Mouse (Mus musculus) retina, postnatal 1 day (tissue): ENCODE measurements around the gene Prph.
A peak's percentile ranks its signal among the peaks of the same experiment; 100 is the strongest.
"Not testable (repeated sequence)": the region's sequence is repeated elsewhere in the genome, so short reads cannot be mapped to it uniquely, and the experiment has no call there.

Experiments used
- DNase-seq: peaks from one replicate; pipeline ENCODE4 v3.0.0-alpha.2; 2012

The Prph gene

DNA sequence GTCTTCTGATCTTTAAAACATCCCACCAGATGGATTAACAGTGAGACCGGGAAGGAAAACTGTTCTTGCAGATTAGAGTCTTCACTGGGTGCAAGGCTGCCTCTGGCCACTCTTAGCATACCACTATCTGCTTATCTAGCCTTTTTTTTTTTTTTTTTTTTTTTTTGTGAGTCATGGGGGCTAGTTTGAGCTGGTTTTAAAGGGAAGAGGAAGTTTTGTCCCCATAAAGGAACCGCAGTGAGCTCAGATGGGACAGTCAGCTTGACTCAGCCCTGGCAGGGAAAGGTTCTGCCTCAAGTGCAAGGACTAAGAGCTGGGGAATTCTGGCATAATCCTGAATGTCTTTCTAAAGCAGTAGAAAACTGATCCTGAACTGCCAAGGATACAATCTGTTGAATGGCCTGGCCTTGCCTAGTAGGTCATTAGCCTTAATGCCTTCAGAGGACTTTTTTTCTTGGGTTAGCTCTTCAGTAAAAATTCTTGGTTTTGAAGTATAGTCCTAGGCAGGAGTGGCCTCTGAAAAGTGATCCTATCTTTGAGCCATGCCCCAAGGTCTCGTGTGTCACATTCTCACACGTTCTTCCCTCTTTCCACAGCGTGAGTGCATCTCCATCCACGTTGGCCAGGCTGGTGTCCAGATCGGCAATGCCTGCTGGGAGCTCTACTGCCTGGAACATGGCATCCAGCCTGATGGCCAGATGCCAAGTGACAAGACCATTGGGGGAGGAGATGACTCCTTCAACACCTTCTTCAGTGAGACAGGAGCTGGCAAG, 21.3 kb upstream of the Prph start:
- DNase-seq: no peak

DNA sequence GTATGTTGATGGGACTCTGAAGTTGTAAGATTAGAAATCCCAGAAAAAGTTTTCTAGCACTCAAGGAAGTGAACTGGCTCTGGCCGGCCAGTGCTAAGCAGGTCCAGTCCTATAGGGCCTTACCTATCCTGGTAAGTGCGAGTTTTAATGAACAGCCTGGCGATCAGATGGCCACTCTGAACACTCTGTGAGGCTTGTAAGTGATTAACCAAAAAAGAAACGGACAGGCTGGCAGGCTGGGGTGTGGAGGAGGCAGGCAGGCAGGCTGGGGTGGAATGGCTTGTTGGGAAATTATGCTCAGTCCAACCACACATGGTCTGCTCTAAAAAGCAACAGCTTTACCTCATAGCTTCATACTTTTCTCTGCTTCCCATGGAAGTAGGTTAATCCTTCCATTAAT, 19.5 kb upstream of the Prph start:
- peak; percentile 23 for DNase-seq

DNA sequence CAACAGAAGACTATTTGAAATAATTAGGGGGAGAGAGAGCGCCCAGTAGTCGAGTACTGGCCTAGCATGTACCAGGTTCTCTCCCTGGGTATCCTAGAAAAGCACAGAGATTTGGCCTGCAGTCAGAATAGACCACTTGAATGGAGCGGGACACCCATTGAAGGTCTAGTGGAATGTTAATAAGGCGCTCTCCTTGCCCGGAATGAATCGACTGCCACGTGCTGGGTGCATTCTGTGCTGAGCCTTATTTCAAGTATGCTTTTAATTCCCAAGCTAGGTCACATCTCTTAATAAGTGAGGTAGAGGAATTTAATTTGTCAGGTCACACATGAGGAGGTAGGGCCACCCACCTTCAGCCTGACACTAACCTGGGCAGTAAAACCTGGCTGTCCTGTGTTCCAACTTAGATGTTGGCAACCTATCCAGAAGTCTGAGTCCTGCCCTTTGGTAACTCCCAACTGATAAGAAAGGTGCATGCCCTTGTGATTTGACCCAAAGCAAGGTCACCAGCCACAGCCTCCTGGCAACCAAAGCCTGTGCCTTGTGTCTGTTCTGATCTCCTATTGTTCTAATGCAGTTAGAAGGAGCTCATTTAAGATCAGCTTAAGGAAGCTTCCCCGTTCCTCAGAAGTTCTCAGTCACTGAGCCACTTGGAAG, 18.6 kb upstream of the Prph start:
- no peak for DNase-seq

DNA sequence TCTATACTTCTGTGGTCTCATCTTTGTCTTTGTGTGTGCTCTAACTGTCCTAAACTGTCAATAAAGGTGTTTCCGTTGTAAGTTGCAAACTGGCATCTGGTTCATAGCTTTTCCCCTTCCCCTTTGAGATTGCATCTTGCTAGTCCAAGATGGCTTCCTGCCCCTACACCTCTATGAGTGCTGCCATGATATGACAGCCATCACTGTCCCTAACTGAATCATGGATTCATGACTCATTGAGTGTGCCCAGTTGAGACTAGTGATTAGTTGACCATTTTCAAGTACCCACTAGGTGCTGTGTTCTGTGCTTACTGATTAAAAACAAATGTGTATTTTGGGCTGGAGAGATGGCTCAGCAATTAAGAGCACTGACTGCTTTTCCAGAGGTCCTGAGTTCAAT, 16.9 kb upstream of the Prph start:
- DNase-seq: no peak

DNA sequence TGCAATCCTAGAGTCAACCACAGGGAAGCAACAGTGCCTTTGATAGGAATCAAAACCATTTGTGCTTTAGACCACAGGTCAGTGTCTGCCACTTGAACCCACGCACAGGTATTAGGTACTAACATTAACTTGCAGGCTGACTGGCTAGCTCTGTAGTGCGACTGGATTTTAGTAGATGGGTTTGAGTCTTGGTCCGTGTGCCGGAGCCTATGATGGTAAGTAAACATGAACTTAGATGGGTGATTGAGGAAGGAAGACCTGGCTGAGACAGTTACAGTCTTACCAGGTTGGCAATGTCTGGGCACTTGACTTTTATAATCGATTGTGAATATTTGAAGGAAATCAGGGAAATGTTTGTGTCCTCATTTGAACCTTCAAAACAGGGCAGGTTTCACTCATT, 16.2 kb upstream of the Prph start:
- DNase-seq: no peak

DNA sequence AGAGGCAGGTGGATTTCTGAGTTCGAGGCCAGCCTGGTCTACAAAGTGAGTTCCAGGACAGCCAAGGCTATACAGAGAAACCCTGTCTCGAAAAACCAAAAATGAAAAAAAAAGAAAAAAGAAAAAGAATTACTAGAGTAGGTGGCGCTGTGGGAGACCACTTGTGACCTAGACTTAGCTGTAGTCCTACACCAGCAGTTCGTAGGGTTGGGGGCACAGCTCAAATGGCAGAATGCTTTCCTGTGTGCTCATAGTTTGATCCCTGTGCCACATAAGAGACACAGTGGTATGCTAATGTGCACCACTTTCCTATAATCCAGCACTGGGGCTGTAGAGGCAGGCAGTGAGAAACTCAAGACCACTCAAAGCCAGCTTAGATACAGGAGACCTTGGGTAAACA, 15.7 kb upstream of the Prph start:
- DNase-seq: no peak

DNA sequence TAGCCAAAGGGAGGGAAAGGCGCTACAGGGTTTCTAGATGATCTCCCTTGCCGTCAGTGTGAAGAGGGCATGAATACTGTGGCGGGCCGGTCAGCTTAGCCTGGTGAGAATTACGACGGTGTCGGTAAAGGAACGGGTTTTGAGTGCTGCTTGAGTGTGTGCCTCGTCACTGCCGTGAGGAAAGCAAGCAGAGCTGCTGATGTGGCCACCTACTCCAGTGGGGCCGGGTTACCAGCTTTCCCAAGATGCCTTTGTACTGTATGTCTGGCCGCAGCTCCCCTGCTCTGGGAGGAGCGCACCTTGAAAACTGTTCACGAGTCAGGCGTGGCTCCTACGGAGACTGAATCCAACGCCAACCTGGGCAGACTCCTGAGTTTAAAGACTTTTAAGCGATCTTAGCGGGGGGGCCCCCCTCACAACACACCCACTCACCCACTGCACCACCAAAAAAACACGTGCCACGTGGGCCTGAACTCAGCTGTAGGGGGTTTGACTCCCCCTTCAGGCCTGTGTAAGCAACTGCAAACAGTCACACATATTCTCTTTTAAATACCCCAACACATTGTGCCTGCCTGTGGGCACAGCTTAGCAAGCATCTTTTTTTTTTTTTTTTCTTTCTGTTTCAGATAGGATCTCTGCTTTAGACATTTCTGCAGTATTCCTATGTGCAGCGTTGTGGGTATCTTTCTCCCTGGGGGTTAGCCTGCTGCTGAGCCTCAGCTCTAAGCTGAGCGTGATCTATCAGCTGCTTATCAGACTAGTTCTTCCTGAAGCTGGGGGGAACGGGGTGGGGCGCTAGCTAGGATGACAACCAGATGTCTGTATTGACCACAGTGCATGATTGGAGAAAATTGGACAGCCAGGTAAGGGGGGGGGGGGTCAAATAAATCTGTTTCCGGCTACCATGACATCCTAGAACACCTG, 14.7 kb upstream of the Prph start:
- peak; percentile 23 for DNase-seq

DNA sequence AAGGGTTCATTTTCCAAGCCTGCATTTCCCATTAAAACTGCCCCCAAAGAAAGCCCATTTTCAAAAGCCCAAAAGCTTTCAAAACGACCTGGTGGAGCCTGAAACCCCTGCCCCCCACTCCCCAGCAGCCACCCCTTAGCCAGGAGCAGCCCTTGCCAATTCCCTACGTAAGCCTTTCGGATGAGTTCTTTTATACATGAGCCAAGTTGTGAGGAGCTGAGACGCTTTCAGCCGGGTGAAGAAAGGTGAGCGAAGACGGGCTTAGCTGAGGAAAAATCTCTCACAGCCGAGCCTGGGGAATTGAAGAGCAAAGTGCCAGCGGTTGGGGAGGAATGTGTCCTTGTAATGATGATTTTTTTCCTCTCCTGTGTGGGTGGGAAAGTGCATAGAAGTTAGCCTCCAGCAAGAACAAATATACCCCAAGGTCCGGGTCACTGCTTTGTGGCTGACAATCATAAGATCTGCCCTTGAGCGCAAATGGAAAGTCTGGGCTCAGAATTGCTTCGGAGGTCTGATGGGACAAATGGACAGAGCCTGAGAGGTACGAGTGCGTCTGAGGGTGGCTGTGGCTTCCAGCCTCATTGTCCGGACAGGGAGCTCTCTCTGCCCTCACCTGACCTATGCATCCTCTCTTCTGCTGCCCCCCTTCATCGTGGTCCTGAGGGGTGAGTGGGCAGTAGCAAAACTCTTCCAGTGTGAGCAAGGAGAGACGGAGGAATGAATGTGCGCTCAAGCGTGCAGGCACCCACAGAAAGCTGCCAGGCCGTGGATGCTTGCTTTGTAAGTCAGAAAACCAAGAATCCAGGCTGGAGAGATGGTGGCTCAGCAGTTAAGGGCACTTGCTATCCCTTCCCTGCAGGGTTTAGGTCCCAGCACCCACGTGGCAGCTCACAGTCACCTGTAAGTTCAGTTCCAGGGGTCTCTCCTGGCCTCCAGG, 13.8 kb upstream of the Prph start:
- DNase-seq: peak; percentile 26

DNA sequence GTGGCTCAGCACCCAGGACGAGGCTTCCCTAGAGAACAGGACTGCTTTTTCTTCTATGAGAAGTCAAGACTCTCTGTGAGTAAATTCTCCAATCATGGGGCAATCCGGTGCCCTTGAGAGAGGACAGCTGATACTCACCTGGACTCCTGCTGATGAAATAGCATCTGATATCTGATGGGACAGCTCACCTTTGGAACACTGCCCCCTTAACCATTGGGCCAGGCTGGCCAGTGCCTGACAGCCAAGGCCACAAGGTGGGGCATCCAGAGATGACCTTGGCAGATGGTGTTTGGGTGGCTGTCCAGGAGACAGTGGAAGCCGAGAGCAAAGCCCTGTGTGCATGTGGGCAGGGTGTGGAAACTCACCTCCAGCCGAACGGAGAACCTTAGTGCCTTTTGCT, 12.6 kb upstream of the Prph start:
- DNase-seq: no peak

DNA sequence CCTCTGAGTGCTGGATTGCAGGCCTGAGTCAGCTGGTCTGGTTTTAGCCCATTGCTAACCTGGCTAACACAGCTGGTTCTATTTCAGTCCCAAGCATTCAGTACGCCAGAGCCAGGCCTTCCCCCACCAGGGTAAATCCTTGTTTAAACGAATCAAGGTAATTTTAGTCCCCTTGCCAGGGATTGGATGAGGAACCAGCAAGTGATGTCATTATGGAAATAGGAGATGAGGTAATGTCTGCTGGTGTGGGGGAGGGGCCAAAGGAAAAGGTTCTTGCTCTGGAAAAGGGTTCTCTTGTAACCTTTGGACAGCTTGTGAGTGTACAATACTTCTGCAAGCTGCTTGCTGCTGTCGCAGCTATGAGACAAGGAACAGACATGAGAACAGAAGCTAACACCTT, 10.1 kb upstream of the Prph start:
- DNase-seq: peak; percentile 49

DNA sequence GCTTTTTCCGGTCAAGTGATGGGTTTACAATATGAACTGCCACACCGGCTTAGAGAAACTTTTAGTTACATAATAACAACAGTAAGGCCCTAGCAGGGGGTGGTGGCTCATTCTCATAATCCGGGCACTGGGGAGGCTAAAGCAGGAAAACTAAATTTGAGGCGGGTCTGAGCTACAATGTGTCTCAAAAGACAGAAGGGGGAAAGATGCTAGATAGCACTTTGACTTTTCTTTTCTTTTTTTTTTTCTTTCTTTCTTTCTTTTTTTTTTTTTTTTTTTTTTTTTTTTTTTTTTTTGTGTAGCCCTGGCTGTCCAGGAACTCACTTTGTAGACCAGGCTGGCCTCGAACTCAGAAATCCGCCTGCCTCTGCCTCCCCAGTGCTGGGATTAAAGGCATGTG, 9.2 kb upstream of the Prph start:
- DNase-seq: not testable (repeated sequence)

DNA sequence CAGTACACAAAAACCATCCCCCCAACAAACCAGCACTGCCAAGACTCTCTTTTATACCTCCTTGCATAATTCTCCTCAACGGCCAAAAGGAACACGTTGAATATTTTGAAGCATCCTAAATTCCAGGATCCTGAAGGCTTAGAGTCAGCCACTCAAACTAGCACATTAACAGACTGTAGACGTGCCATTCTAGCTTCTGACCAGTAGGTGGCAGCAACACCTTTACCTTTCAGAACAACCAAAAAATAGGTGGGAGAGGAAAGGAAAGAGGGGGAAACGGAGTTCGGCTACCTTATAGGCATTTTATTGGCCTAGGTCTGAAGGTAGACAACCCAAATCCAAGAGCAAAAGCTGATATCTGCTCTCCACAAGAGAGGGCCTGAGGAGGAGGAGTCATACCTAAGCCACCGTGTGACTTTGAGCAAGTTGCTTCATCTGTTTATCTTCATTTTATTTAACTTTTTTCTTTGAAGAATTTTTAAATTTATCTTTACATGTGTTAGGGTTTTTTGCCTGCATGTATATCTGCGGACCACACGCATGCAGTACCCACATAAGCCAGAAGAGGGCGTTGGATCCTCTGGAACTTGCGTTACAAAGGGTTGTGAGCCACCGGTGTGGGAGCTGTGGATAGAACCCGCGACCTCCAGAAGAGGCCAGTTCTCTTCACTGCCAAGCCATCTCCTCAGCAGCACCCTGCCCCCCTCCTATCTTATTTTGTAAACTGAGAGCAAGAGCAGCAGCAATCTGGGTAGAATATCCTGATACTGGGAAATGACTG, 5.3 kb upstream of the Prph start:
- peak; percentile 82 for DNase-seq

DNA sequence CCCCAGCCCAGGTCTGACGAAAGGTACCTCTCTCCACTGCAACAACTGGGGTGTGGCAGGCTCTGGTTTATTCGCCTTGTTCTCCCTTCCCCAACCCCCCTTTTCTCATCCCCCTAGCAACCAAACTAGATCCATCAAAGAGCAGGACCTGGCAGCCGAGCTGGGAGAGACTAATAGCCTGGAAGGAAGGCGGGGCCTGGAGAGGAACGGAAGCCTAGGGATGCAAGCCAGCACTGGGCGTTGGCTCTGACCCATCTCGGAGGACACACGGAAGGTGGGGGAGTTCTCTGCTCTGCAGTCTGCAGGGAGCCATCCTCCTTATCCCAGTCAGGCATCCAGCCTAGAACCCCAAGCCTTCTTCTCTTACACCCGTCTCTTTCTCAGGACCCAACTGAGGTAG, 1.6 kb upstream of the Prph start:
- peak; percentile 38 for DNase-seq

DNA sequence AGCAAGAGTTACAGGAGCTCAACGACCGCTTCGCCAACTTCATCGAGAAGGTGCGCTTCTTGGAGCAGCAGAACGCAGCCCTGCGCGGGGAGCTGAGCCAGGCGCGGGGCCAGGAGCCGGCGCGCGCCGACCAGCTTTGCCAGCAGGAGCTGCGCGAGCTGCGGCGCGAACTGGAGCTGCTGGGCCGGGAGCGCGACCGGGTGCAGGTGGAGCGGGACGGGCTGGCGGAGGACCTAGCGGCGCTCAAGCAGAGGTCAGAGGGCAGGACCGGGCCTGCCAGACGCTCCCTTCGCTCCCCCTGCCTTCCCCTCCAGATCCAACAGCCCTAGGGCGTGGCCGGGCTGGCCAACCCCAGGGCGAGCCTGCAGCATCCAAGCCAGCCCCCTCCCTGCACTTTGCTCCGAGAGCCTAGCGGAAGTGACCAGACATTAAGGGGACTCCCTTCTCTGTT, 562 bp downstream of the Prph start:
- DNase-seq: peak; percentile 58

DNA sequence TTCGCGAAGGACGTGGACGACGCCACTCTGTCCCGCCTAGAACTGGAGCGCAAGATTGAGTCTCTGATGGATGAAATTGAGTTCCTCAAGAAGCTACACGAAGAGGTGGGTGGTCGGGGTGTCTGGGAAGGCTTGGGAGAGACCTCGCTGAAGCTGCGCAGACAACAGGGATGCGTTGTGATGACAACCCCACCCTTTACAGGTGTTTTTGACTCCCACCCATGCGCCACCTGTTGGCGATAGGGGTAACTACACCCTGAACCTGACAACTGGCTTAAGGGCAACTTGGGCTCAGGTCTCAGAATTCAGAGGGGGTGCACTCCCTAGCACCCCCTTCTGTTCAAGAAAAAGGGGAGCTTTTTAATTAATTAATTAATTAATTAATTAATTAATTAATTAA, 1.4 kb downstream of the Prph start:
- DNase-seq: peak; percentile 52

DNA sequence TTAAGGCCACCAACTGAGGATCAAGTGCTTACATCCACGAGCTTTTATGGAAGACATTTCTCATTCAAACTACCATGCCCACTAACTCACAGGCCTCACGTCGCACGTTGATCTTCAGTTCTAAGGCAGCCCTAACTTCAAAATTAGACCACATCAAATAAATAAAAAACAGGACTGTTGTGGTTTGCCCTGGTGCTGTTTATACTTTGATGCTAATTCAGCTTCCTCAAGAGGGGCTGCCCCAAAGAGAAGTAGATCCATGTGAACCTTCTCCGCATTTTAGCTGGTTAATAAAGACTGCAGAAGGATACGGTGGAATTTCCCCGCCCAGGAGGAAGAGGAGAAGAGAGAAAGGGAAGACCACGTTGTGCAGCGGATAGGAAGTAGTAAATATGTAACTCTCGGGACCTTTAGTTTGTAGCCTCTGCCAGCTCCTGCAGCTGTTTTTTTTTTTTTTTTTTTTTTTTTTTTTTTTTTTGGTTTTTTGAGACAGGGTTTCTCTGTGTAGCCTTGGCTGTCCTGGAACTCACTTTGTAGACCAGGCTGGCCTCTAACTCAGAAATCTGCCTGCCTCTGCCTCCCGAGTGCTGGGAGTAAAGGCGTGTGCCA, 10.7 kb downstream of the Prph start:
- no peak for DNase-seq

DNA sequence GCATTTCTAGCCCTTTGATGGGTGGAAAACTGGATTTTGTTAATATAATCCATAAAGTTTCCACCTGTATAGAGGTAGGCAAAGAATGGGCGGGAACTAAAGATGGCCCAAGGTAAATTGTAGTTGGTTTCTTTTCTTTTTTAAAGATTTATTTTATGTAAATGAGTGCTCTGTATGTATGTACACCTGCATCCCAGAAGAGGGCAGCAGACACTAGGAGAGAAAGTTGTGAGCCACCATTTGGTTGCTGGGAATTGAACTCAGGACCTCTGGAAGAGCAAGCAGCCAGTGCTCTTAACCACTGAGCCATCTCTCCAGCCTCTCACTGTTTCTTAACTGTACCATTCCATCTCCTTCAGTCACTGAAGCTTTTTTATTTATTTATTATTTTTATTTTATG, 17.0 kb downstream of the Prph start:
- DNase-seq: no peak

DNA sequence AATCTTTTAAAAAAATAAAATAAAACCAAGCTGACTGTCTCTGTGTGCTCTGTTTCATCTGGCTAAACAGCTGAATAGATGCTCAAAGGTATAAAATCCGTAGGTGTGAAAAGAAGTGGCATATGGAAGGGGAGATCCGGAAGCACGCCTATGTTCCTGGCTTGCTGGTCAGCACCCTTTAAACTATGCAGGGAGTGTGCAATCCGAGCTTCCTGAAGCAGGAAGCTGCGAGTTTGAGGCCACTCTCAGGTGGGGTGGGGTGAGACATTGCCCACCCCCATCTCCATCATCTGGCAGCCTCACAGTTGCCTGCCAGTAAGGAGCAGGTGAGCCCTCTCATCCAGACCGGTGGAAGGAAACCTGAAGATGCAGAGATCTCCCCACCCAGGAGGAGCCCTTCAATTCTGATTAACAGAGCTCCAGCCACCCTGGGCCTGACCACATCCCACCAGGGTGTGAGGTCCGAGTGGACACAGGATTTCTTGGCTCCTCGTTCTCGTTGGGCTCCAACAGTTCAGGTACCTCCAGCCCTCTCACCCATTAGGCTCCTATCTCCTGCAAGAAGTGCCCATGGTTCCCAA, 19.1 kb downstream of the Prph start, which contains the start of gene Troap:
Gene Troap (plus strand): TSS at position 557 of the 581 bp plus-strand sequence.
- DNase-seq: no peak

DNA sequence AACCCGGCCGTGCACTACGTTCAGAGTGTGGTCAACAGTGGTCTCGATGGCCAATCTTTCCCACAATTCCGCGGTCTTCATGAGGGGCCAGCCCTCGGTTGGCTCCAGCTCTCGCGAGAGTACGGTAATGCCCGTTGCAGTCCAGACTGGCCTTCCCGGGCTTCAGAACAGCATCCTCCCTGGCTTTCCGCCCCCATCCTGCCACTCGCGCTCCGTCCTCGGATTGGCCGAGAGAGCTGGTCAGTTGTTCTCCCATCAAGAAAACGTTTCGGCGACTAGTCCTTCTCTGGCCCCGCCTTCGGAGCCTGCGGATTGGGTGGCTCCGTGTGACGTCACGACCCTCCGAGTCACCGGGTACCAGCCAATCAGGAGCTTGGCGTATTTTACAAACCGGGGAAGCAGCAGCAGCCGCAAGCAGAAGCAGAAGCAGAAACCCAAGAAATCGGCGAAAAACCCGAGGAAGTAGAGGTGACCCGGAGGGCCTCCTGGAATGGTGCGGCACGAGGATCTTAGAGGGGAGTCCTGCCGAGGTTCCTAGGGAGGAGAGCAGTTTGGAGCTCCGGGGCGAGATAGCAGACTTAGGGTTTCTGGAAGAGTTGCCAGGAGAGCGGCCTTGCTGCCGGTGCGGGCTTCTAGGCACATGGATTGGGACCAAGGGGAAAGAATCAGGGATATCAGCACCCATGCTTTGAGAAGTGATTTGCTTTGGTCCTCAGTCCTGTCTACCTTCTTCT, 19.8 kb downstream of the Prph start:
- DNase-seq: peak; percentile 99

DNA sequence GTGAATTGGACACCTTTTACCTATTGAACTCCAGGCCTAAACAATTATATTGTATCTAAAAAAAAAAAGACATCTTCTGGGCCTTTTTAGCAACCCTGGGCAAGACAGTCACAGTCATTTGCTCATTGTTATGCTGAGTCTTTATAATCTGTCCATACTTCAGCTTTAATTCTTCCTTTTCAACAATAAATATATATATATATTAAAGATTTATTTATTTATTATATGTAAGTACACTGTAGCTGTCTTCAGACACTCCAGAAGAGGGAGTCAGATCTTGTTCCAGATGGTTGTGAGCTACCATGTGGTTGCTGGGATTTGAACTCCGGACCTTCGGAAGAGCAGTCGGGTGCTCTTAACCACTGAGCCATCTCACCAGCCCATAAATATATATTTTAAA, 21.0 kb downstream of the Prph start:
- not testable (repeated sequence) for DNase-seq
